Mouse (Mus musculus) spleen, postnatal 0 days (tissue): ENCODE data around the gene Cycs. TPM values are rescaled to one million over a fixed set of nuclear protein-coding genes. Genes with fewer than 3 reads are reported as not detected.

Experiments used
- polyA plus RNA-seq: library from polyadenylated mRNA; unstranded; fragments of >200 nt; fragmentation: Nextera tagmentation; extraction: Ambion mirVana; gene quantifications from 2 replicates; pipeline ENCODE4 v1.2.1, GENCODE M21; 2015

The Cycs gene
- polyA plus RNA-seq: 35.5 and 37.7 TPM in 2 replicates

DNA sequence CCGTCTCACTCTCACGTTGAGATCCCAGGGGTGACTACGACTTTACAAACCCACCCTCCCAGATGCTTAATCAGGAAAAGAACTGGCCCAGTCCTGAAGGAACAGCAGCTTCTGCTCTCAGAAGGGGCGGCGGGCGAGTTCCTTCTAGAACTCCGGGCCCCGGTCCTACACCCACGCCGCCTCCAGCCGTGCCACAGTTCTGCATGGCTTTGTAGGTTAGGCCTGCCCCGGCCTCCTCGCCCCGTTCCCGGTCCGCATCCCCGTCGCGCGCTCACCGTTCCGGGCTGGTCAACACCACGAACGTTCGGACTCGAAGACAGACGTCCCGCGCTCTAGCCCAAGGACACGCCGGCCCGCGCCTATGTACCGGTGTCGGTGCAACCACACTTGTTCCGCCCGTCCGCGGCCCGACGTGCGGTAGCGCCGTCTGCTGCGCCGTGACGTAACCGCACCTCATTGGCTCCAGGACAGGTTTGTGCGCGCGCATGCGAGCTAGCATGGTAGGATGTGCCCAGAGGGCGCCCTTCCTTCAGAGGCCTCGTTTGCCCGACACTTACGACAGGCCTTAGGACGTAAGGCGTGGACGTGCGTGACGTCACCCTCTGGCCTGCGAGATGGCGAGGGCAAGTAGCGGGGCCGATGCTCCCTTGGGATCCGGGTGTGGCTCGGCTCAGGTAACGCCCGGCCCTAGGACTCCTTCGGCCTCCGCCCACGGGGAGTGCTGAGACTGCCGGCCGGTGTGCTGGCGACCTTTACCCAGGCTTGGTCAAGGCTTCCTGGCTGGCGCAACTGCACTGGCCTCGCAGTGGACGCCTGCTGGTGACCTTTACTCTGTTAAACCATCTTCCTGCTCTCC lies at the start of gene Cycs:
Cycs (minus strand) TSS at position 398 of the 856 bp plus-strand sequence.

DNA sequence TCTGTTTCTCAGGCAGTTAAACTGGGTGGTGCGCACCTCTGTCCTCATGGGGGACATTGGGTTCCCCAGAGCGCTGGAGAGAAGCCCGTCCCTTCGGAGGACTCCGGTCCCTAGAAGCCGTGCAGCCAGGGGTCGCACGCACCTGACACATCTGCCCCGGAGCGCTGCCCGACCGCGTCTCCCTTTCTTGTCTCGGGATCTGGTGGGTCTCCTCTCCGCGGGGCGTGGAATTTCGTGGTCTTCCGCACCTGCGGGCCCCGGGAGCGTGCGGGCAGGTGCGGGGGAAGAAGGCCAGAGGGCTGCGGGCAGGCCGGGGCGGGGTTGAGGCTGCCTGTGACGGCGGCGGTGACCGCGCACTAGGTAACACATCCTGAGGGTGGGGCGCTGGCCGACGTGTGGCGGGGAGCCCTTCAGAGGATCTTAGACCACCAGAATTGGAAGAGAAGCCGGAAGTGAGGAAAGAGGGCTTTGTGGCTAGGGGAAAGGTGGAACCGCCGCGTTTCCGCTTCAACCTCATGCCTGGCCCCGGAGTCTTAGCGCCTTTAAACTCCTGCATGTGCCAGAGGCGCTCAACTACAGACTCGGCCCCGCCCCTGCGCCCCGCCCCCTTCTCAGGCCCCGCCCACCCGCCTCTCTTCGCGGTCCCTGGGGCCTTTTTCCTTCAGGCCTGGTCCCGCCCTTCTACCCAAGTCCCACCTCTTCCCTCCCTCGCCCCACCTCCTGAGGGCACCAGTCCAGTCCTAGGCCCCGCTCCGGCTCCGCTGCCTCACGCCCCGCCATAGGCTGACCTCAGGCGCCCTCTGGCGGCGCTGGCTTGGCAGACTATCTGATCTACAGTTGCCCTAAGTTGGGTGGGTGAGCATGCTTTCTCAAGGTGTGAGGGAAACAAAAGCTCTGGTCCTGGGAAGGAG lies 30.2 kb upstream of the Cycs start, which contains the start of gene 4921507P07Rik:
4921507P07Rik (minus strand) TSS at position 332 of the 911 bp plus-strand sequence.

Other genes with a start within 250 kb of the Cycs start
- 1.5 and 1.9 TPM in 2 replicates for gene Osbpl3, start 110.3 kb downstream of the Cycs start, polyA plus RNA-seq
- gene 4921507P07Rik, start 30.1 kb upstream of the Cycs start, polyA plus RNA-seq: 0.41 and 0.56 TPM in 2 replicates
- gene Npvf, start 87.9 kb upstream of the Cycs start, polyA plus RNA-seq: not detected in 2 replicates